Mouse (Mus musculus) lung, embryonic 16.5 days (tissue): ENCODE measurements around the gene D430019H16Rik. TPM values are rescaled to one million over a fixed set of nuclear protein-coding genes. Genes with fewer than 3 reads are reported as not detected.
A peak's percentile ranks its signal among the peaks of the same experiment; 100 is the strongest.

Experiments
- ATAC-seq: fragments of 200-750 bp; cut with Nextera tagmentation; 2 replicates; pipeline ENCODE4 v1.8.0; 2017; ENCODE audit warnings: low read depth, mild to moderate bottlenecking, moderate library complexity
- H3K27ac ChIP-seq: fragments of 300-500 bp; sonication (generic); 2 replicates; pipeline ENCODE4 v1.5.1; 2014; ENCODE audit warnings: mild to moderate bottlenecking, control low read depth, low read length
- H3K27me3 ChIP-seq: fragments of 300-500 bp; sonication (generic); 2 replicates; pipeline ENCODE4 v1.6.1; 2014; ENCODE audit warnings: low read depth, low read length, mixed read lengths; ENCODE audit not compliant: control insufficient read depth, insufficient read depth
- H3K36me3 ChIP-seq: fragments of 300-500 bp; sonication (generic); 2 replicates; pipeline ENCODE4 v1.6.1; 2014; ENCODE audit warnings: low read length; ENCODE audit not compliant: control insufficient read depth, insufficient read depth
- H3K4me1 ChIP-seq: fragments of 300-500 bp; sonication (generic); replicated peaks from 2 replicates; pipeline ENCODE4 v1.6.1; 2014; ENCODE audit warnings: low read length, mixed read lengths; ENCODE audit not compliant: control insufficient read depth, insufficient read depth
- H3K4me2 ChIP-seq: fragments of 300-500 bp; sonication (generic); 2 replicates; pipeline ENCODE4 v1.6.1; 2014; ENCODE audit warnings: low read depth, low read length, control low read depth
- H3K4me3 ChIP-seq: fragments of 300-500 bp; sonication (generic); 2 replicates; pipeline ENCODE4 v1.5.1; 2014; ENCODE audit warnings: mild to moderate bottlenecking, low read length, control low read depth
- H3K9ac ChIP-seq: fragments of 300-500 bp; sonication (generic); 2 replicates; pipeline ENCODE4 v1.6.1; 2014; ENCODE audit warnings: low read length, control low read depth
- H3K9me3 ChIP-seq: fragments of 300-500 bp; sonication (generic); 2 replicates; pipeline ENCODE4 v1.6.1; 2016; ENCODE audit warnings: low read length; ENCODE audit not compliant: control insufficient read depth
- WGBS: fragments of 180-500 bp; shearing (Covaris S2); extraction: QIAGEN DNeasy Blood & Tissue Kit; methylation state at CpG from one replicate; pipeline ENCODE4 v1.1.7; 2014; 5-methylcytosine and 5-hydroxymethylcytosine counted together
- polyA plus RNA-seq: library from polyadenylated mRNA; unstranded; fragments of >200 nt; fragmentation: Nextera tagmentation; extraction: Ambion mirVana; gene quantifications from 2 replicates; pipeline ENCODE4 v1.2.1, GENCODE M21; 2015

Gene D430019H16Rik
- polyA plus RNA-seq, 1 experiment from 2014 or later = 1.1 TPM

- Histone ChIP-seq H3K4me2 (no peak overlapping the region), H3K27ac (no peak overlapping the region), H3K4me3 (no peak overlapping the region), H3K27me3 (no peaks in the 10 kb centered on the region), H3K36me3 (no peaks in the 10 kb centered on the region), H3K9me3 (no peaks in the 10 kb centered on the region), H3K4me1 (no peaks in the 10 kb centered on the region; the same call in none of the 2 replicates), H3K9ac (no peak overlapping the region)
- ATAC-seq = no peak
- WGBS = 52% methylated on average over 12 of the region's 12 CpGs
These were observed 21.7 kb downstream of the D430019H16Rik start for GRCm38 (mm10) chr12:105475230-105475911.

GRCm38 (mm10) chr12:105476453-105476852 is 22.8 kb downstream of the D430019H16Rik start:
- ATAC-seq = peak; percentile 27; the same call in 1 of the 2 replicates
- Histone ChIP-seq H3K9me3 (no peaks in the 10 kb centered on the region), H3K4me3 (no peak overlapping the region), H3K36me3 (no peaks in the 10 kb centered on the region), H3K9ac (no peak overlapping the region), H3K27me3 (no peaks in the 10 kb centered on the region), H3K4me2 (no peak overlapping the region), H3K27ac (no peak overlapping the region), H3K4me1 (no peaks in the 10 kb centered on the region; the same call in none of the 2 replicates)
- 39% methylated on average over 9 of the region's 9 CpGs for WGBS

DNA sequence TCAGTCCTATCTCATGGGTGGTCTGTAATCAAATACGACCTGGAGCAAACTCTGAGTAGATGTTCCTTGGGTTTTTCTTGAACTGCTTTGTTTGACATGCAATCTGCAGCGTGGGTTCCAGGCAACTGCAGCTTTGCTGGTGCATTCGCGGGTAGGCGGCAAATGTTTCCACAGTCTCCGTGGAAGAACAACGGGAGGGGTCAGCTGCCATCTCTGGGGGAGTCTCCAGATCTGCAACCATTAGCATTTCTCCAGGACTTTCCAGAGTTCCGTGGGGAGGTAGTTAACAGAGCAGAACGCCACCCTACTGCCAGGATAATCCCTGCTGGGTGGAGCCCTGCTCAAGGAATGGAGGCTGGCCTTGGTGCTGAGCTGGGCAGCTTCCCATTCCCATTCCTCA is 23.3 kb downstream of the D430019H16Rik start:
- WGBS = 71% methylated on average over 9 of the region's 9 CpGs
- Histone ChIP-seq H3K4me2 (no peak overlapping the region), H3K9me3 (no peaks in the 10 kb centered on the region), H3K36me3 (no peaks in the 10 kb centered on the region), H3K4me3 (no peak overlapping the region), H3K4me1 (no peaks in the 10 kb centered on the region; the same call in none of the 2 replicates), H3K27ac (no peak overlapping the region), H3K9ac (no peak overlapping the region), H3K27me3 (no peaks in the 10 kb centered on the region)
- no peak for ATAC-seq

- H3K4me2 ChIP-seq = no peak overlapping the region
- 42% methylated on average over 3 of the region's 3 CpGs for WGBS
- no peaks in the 10 kb centered on the region for H3K9me3 ChIP-seq
- no peak overlapping the region for H3K4me3 ChIP-seq
- no peak overlapping the region for H3K9ac ChIP-seq
- H3K27me3 ChIP-seq = no peaks in the 10 kb centered on the region
- no peak overlapping the region for H3K27ac ChIP-seq
- no peaks in the 10 kb centered on the region for H3K4me1 ChIP-seq
- no peak for ATAC-seq
- no peaks in the 10 kb centered on the region for H3K36me3 ChIP-seq
These were observed 29.8 kb downstream of the D430019H16Rik start for GRCm38 (mm10) chr12:105483503-105483902.

DNA sequence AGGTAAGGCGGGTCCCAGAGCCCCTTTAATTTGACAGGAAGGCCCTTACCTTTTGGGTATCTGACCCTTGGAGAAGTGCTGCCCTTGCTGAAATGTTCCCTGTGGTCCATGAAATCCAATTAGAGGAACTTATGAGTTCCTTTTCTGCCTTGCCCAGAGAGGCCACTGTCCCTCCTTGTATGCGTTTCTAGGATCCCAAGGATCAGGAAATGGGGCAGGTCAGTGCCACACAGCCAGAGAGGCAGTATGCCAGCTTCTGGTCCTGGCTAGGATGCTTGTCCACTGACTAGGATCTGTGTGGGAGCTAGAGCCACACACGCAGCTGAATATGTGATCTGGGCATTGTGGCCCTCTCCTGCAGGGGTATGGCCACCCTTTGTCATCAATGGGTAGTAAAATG is 36.6 kb downstream of the D430019H16Rik start:
- no peaks in the 10 kb centered on the region for H3K9me3 ChIP-seq
- H3K27ac ChIP-seq = no peak overlapping the region
- no peak overlapping the region for H3K4me2 ChIP-seq
- no peak overlapping the region for H3K4me3 ChIP-seq
- no peaks in the 10 kb centered on the region for H3K4me1 ChIP-seq
- no peaks in the 10 kb centered on the region for H3K36me3 ChIP-seq
- no peaks in the 10 kb centered on the region for H3K27me3 ChIP-seq
- H3K9ac ChIP-seq = no peak overlapping the region
- WGBS = 80% methylated on average over 3 of the region's 3 CpGs
- ATAC-seq = no peak

DNA sequence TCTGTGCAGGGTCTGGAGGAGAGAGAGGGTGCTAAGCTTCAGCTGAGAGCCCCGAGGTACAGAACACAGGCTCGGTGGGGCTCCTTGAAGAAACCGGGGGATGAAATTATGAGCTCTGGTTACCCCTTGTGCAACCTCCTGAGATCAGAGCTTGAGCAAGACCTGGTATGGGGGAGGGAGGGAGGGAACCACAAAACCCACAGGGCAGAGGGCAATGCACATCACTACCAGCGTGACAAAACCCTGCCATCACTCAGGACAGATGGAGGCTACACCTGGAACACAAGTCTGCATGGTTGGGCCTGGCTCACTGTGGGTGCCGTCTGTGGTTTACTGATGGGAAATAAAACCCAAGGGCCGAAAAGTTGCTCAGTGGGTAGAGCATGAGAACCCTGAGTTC is 37.1 kb downstream of the D430019H16Rik start:
- ATAC-seq = no peak
- WGBS = 84% methylated on average over 6 of the region's 6 CpGs
- no peak overlapping the region for H3K4me3 ChIP-seq
- H3K9me3 ChIP-seq = no peaks in the 10 kb centered on the region
- H3K36me3 ChIP-seq = no peaks in the 10 kb centered on the region
- 0 out of 2 replicates have a peak, but pooled peaks cover under 1% of the 10 kb centered on the region for H3K27me3 ChIP-seq
- H3K4me2 ChIP-seq = no peak overlapping the region
- no peak overlapping the region for H3K9ac ChIP-seq
- no peaks in the 10 kb centered on the region for H3K4me1 ChIP-seq
- H3K27ac ChIP-seq = no peak overlapping the region

DNA sequence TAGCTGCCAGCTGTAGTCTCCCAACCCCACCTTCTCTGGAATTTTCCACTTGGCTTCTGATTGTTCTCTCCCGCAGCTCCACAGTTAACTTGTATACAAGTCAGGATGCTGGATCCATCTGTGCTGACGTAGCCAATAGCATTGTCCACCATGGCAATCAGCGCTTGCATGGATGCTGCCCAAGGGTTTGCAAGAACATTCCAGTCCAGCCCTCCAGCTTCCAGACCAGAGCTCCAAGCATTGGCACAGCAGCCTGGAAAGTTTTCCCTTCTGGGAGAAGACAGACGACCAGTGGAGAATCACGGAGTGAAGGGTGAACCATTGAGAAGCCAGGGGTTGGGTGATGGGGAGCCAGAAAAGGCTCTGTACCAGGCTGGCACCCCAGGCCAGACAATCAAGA is 41.1 kb downstream of the D430019H16Rik start:
- Histone ChIP-seq H3K9me3 (no peaks in the 10 kb centered on the region), H3K36me3 (no peaks in the 10 kb centered on the region), H3K4me3 (no peak overlapping the region), H3K27me3 (0 out of 2 replicates have a peak, but pooled peaks cover 2% of the 10 kb centered on the region), H3K27ac (no peak overlapping the region), H3K9ac (no peak overlapping the region), H3K4me1 (peaks cover 8% of the 10 kb centered on the region; the same call in 1 of the 2 replicates), H3K4me2 (no peak overlapping the region)
- ATAC-seq = no peak
- 63% methylated on average over 5 of the region's 5 CpGs for WGBS

DNA sequence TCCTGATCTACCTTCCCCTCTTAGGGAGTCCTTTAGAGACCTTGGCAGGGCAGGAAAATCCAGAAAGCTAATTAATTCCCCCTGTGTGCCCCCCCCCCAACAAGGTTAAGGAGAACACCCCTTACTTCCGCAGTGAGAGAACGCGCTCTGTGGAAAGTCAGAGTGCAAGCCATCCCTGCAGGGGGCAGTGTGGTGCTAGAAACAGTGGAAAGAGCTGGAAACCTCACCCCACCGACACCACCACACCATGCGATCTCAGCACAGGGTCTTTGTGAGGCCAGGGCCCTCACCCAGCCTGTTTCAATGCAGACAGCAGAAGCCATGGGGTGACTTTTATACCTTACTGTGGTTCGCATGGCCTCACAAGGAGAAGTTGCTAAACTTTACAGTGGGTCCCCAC is 44.2 kb downstream of the D430019H16Rik start:
- peaks cover 8% of the 10 kb centered on the region; the same call in 1 of the 2 replicates for H3K4me1 ChIP-seq
- WGBS = 11% methylated on average over 6 of the region's 6 CpGs

DNA sequence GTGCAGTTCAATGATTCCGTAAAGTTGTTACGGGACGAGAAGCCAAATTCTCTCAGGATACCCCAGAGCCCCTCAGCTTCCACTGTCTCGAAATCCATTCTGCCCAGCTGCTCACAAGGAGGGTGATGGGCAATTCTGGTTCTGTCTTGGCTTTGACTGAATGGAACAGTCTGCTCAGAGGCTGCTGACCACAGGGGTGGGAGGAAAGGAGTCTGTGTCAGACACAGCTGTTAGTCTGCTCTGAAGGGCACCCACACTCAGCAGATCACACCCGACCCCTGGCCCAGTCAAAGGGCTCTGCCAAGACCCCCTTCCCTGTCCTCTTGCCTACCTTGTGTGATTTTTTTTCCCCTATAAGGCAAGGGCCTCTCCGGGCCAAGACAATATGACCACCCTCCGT is 44.8 kb downstream of the D430019H16Rik start:
- peak; percentile 51 for ATAC-seq
- Histone ChIP-seq H3K4me2 (no peak overlapping the region), H3K27me3 (0 out of 2 replicates have a peak, but pooled peaks cover 2% of the 10 kb centered on the region), H3K27ac (no peak overlapping the region), H3K9me3 (no peaks in the 10 kb centered on the region), H3K4me1 (peaks cover 8% of the 10 kb centered on the region; the same call in 1 of the 2 replicates), H3K9ac (no peak overlapping the region), H3K36me3 (no peaks in the 10 kb centered on the region), H3K4me3 (no peak overlapping the region)
- WGBS = 71% methylated on average over 7 of the region's 7 CpGs

More for the DNA sequence above, 44.2 kb downstream of the D430019H16Rik start:
- Histone ChIP-seq H3K4me2 (no peak overlapping the region), H3K4me3 (no peak overlapping the region), H3K9ac (no peak overlapping the region), H3K36me3 (no peaks in the 10 kb centered on the region), H3K27ac (no peak overlapping the region), H3K9me3 (no peaks in the 10 kb centered on the region), H3K27me3 (0 out of 2 replicates have a peak, but pooled peaks cover 2% of the 10 kb centered on the region)
- ATAC-seq = peak; percentile 80
